Mouse (Mus musculus) cortical plate, adult 2 months (tissue): ENCODE data around the gene Herc2.

Experiments
- CTCF ChIP-seq: fragments of 200-500 bp; IDR thresholded peaks from 2 replicates; pipeline ENCODE4 v1.5.1; 2011; ENCODE audit warnings: mild to moderate bottlenecking, control low read depth, low read length; ENCODE audit not compliant: insufficient read depth; ENCODE audit errors: extremely low read depth
- POLR2A ChIP-seq: fragments of 200-500 bp; IDR thresholded peaks from 2 replicates; pipeline ENCODE4 v1.6.1; 2011; ENCODE audit warnings: mild to moderate bottlenecking, low read length, control low read depth; ENCODE audit not compliant: insufficient read depth; ENCODE audit errors: extremely low read depth

DNA sequence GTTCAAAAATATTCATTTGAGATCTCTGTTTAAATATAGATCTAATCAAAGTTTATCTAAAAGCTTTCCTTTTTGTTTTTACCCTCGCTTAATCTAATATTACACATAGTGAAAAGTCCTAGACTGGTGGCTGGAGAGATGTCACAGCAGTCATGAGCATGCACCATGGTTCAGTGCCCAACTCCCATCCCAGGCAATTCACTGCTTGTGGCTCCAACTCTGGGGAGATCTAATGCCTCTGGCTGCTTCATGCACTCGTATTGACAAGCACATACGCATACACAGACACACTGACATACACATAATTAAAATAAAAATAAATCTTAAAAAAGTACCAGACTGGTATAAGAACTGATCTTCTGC is 5.7 kb upstream of the Herc2 start:
- TF ChIP-seq CTCF: no peak
- TF ChIP-seq POLR2A: no peak
